9 mouse cellular contexts compared by ENCODE assay signal in the genomic region with DNA sequence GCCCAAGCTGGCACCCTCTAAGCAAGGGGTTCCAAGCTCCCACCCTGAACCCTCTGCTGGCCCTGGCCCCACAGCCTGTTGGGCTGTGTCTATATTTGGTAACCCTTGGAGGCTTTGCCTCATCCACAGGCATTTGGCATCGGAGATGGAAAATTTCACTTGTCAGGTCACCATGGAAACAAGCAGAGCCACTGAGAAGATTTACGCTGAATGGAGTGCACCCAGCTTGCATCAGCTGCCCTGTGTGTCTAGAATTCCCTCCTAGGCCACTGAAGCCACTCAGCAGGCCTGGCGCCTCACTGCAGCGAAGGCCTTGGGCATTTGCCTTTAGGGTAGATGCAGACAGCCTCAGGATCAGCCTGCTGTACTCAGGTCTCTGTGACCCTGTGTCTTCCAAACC. TPM values are rescaled to one million over a fixed set of nuclear protein-coding genes. Genes with fewer than 3 reads are reported as not detected.
DNase-seq lines count a peak whose midpoint lies in the region; ATAC-seq and TF ChIP-seq lines count a peak whose summit lies in the region.
"Had no signal": no experiment of that assay in that cellular context is flagged by ENCODE, and none has a peak within 500 bp of the region (broad histone marks: within the 10 kb centered on the region; RNA-seq: fewer than 3 reads in every experiment).

No protein-coding gene starts in this region.

- H3K4me3 ChIP-seq in cortical plate, adult 2 months (ENCODE audit: insufficient read depth, low read length) = no peak overlapping the region
- no peak overlapping the region for H3K4me3 ChIP-seq in heart, embryonic 14.5 days (ENCODE audit: control insufficient read depth in 1 of 2, insufficient read depth in 1 of 2, low read depth in 1 of 2, low read length in 2 of 2)

- DNase-seq in retina, postnatal 1 day = peak; percentile 61
- DNase-seq in retina, embryonic 14.5 days (ENCODE audit: low spot score) = no peak
- peak; percentile 57 to 77 for DNase-seq in kidney, postnatal 25 days
- peak; percentile 60 for DNase-seq in lung, postnatal 14 days
- no peak for DNase-seq in urinary bladder, adult 2 months (ENCODE audit: low spot score)

- 34% methylated on average over 4 of the region's 4 CpGs for WGBS in heart, embryonic 14.5 days

- 0 out of 2 replicates have a peak, but pooled peaks have one; percentile 19 for ATAC-seq in heart, embryonic 14.5 days (ENCODE audit: insufficient number of reproducible peaks, insufficient read depth, low FRiP score, low read depth)
- no peak for ATAC-seq in megakaryocyte-erythroid progenitor cell, adult 5-6 weeks (replicated peaks; ENCODE audit: low FRiP score, low TSS enrichment, poor library complexity, severe bottlenecking)

- H3K27ac ChIP-seq in cortical plate, adult 2 months (ENCODE audit: insufficient read depth, low read length) = peak overlapping the region; percentile 62
- peak overlapping the region; percentile 71 to 90 for H3K27ac ChIP-seq in heart, embryonic 14.5 days (replicated peaks in 1 of 2; ENCODE audit: control insufficient read depth in 1 of 2, insufficient read depth in 1 of 2, low read depth in 2 of 2, low read length in 2 of 2)
- H3K27ac ChIP-seq: liver, embryonic 14.5 days had no signal

- peak overlapping the region; percentile 63 for H3K9ac ChIP-seq in heart, embryonic 14.5 days (ENCODE audit: low read length)
- H3K9ac ChIP-seq: liver, embryonic 14.5 days had no signal

- H3K27me3 ChIP-seq in heart, embryonic 14.5 days (ENCODE audit: control insufficient read depth, insufficient read depth, low read length) = no peaks in the 10 kb centered on the region

- no peak for TF ChIP-seq CTCF in cortical plate, adult 2 months (IDR thresholded peaks at IDR 0.05; ENCODE audit: extremely low read depth, insufficient read depth, low read length)

- TF ChIP-seq POLR2A in cortical plate, adult 2 months (IDR thresholded peaks at IDR 0.05; ENCODE audit: extremely low read depth, insufficient read depth, low read length) = no peak

- no peaks in the 10 kb centered on the region; the same call in 1 of the 2 replicates for H3K36me3 ChIP-seq in heart, embryonic 14.5 days (ENCODE audit: control insufficient read depth, insufficient read depth, low read length)

- no peaks in the 10 kb centered on the region for H3K9me3 ChIP-seq in heart, embryonic 14.5 days (ENCODE audit: control insufficient read depth, low read length)

- H3K4me1 ChIP-seq in cortical plate, adult 2 months (ENCODE audit: control insufficient read depth, insufficient read depth, low read length) = peaks cover 19% of the 10 kb centered on the region
- H3K4me1 ChIP-seq in heart, embryonic 14.5 days (ENCODE audit: control insufficient read depth in 2 of 2, insufficient read depth in 2 of 2, low read length in 2 of 2) = peaks cover 81 to 89% of the 10 kb centered on the region in 2 experiments

- H3K4me2 ChIP-seq in heart, embryonic 14.5 days (ENCODE audit: low read length) = peak overlapping the region; percentile 16

RNA-seq across cellular contexts. Expression of gene Mtss1l, which starts 5.2 kb away (rescaled TPM):
- polyA plus RNA-seq in cortical plate, adult 2 months (2012; rRNA removed) = 156 and 161 TPM in 2 replicates
- polyA plus RNA-seq in heart, embryonic 14.5 days (2014; fragmentation: Nextera tagmentation; extraction: Ambion mirVana) = 17.2 and 17.6 TPM in 2 replicates
- 28.7 and 47.5 TPM in 2 replicates for polyA plus RNA-seq in urinary bladder, adult 2 months (2012; rRNA removed)
- 0.54 TPM in 1 of 2 replicates, not detected in the other for total RNA-seq in megakaryocyte-erythroid progenitor cell, adult 5-6 weeks (2014; fragmentation: Nextera tagmentation)
- 0.52 and 0.53 TPM in 2 replicates for total RNA-seq in megakaryocyte-erythroid progenitor cell, adult 5-6 weeks (2017)

Comparison
In these comparisons a context has a peak if more than half of its experiments do, and no peak if none do; other contexts are left out.
1. DNase-seq: peak in retina, postnatal 1 day (single experiment), kidney, postnatal 25 days (2 of 2) and lung, postnatal 14 days (single experiment); none in retina, embryonic 14.5 days (single experiment) and urinary bladder, adult 2 months (single experiment).